Mouse (Mus musculus) kidney, postnatal 0 days (tissue): ENCODE results near the gene Thrb. TPM values are rescaled to one million over a fixed set of nuclear protein-coding genes. Genes with fewer than 3 reads are reported as not detected.

ENCODE experiments used
- ATAC-seq: fragments of 200-750 bp; cut with Nextera tagmentation; replicated peaks from 2 replicates; pipeline ENCODE4 v1.8.0; 2017; ENCODE audit warnings: low read depth, moderate number of reproducible peaks, moderate TSS enrichment, moderate library complexity; ENCODE audit not compliant: low FRiP score
- DNase-seq: peaks from one replicate; pipeline ENCODE4 v3.0.0-alpha.2; 2016; ENCODE audit warnings: low spot score
- H3K27ac ChIP-seq: fragments of 300-500 bp; sonication (generic); 2 replicates; pipeline ENCODE4 v1.5.1; 2014; ENCODE audit warnings: mild to moderate bottlenecking
- H3K27me3 ChIP-seq: fragments of 300-500 bp; sonication (generic); 2 replicates; pipeline ENCODE4 v1.6.1; 2014; ENCODE audit warnings: low read length, mixed read lengths; ENCODE audit not compliant: insufficient read depth
- H3K36me3 ChIP-seq: fragments of 300-500 bp; sonication (generic); 2 replicates; pipeline ENCODE4 v1.6.1; 2014; ENCODE audit warnings: low read length, mixed read lengths; ENCODE audit not compliant: insufficient read depth
- H3K4me1 ChIP-seq: fragments of 300-500 bp; sonication (generic); replicated peaks from 2 replicates; pipeline ENCODE4 v1.6.1; 2014; ENCODE audit warnings: antibody characterized with exemption, low read length, mixed read lengths; ENCODE audit not compliant: insufficient read depth
- H3K4me2 ChIP-seq: fragments of 300-500 bp; sonication (generic); 2 replicates; pipeline ENCODE4 v1.6.1; 2014; ENCODE audit warnings: mild to moderate bottlenecking, low read length, moderate library complexity, mixed read lengths
- H3K4me3 ChIP-seq: fragments of 300-500 bp; sonication (generic); replicated peaks from 2 replicates; pipeline ENCODE4 v1.5.1; 2014; ENCODE audit warnings: low read depth, low read length
- H3K9ac ChIP-seq: fragments of 300-500 bp; sonication (generic); 2 replicates; pipeline ENCODE4 v1.6.1; 2014; ENCODE audit warnings: low read depth, low read length
- H3K9me3 ChIP-seq: fragments of 300-500 bp; sonication (generic); replicated peaks from 2 replicates; pipeline ENCODE4 v1.6.1; 2016; ENCODE audit warnings: low read length, inconsistent platforms, mixed read lengths
- CTCF ChIP-seq: IDR thresholded peaks from 2 replicates; pipeline ENCODE4 v1.5.1; 2016; ENCODE audit warnings: antibody characterized with exemption, low read depth, mild to moderate bottlenecking, moderate library complexity
- WGBS: fragments of 180-500 bp; shearing (Covaris S2); extraction: QIAGEN DNeasy Blood & Tissue Kit; methylation state at CpG from one replicate; pipeline ENCODE4 v1.1.7; 2014; 5-methylcytosine and 5-hydroxymethylcytosine counted together
- polyA plus RNA-seq: library from polyadenylated mRNA; unstranded; fragments of >200 nt; fragmentation: Nextera tagmentation; extraction: Ambion mirVana; gene quantifications from 2 replicates; pipeline ENCODE4 v1.2.1, GENCODE M21; 2015

Gene Thrb
- polyA plus RNA-seq, 1 experiment from 2014 or later: 2.9 TPM

- Histone ChIP-seq H3K36me3 (no peaks in the 10 kb centered on the region), H3K9ac (no peak overlapping the region), H3K4me1 (no peaks in the 10 kb centered on the region), H3K4me3 (no peak overlapping the region), H3K9me3 (no peaks in the 10 kb centered on the region), H3K4me2 (no peak overlapping the region), H3K27me3 (no peaks in the 10 kb centered on the region), H3K27ac (no peak overlapping the region)
- no peak for TF ChIP-seq CTCF
- 66% methylated on average over 6 of the region's 6 CpGs for WGBS
- ATAC-seq (no peak), DNase-seq (no peak)
Measured at GRCm38 (mm10) chr14:17863701-17864320, 203.8 kb downstream of the Thrb start.

GRCm38 (mm10) chr14:17868326-17868725, 208.3 kb downstream of the Thrb start:
- ATAC-seq (no peak), DNase-seq (no peak)
- Histone ChIP-seq H3K9ac (no peak overlapping the region), H3K36me3 (no peaks in the 10 kb centered on the region), H3K4me2 (no peak overlapping the region), H3K9me3 (no peaks in the 10 kb centered on the region), H3K27ac (no peak overlapping the region), H3K4me1 (no peaks in the 10 kb centered on the region), H3K27me3 (no peaks in the 10 kb centered on the region), H3K4me3 (no peak overlapping the region)
- WGBS: 55% methylated on average over 6 of the region's 6 CpGs
- no peak for TF ChIP-seq CTCF

DNA sequence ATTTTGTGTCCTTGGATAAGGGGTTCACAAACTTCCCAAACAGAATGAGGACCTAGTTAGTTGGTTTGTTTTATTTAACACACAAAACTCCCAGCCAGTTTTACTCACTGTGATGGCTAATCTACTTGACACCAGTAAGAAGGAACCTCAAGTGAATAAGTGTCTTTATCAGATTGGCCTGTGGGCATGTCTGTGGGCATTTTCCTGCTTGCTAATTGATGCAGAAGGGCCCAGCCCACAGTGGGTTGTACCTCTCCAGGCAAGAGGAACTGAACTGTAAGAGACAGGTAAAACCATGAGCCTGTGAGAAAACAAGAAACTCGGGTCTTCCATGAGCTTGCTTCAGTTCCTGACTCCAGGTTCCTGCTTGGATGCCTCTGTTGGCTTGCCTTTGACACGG, 215.9 kb downstream of the Thrb start:
- no peak for TF ChIP-seq CTCF
- Histone ChIP-seq H3K27ac (no peak overlapping the region), H3K9me3 (no peaks in the 10 kb centered on the region), H3K36me3 (no peaks in the 10 kb centered on the region), H3K27me3 (no peaks in the 10 kb centered on the region), H3K9ac (no peak overlapping the region), H3K4me3 (no peak overlapping the region), H3K4me2 (no peak overlapping the region), H3K4me1 (no peaks in the 10 kb centered on the region)
- DNase-seq (no peak), ATAC-seq (no peak)
- 40% methylated on average over 2 of the region's 2 CpGs for WGBS

DNA sequence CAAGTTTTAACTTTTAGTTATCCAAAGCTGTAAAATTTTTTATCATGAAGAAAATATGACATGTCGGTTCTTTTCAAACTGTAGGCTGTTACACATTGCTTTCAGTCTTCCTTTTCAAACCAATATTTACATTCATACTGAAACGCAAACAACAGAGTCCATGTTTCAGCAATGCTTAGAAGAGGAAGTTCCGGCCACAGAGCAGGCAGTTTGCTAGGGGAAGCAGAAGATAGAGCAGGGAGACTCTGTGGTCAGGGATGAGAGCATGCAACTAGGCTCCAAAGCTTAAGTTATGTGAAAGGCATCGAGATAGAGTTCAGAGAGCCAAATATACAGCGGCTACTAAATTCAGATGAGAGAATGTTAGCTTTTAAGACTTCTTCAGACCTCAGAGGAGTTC, 219.4 kb downstream of the Thrb start:
- H3K27ac ChIP-seq: no peak overlapping the region
- H3K9ac ChIP-seq: no peak overlapping the region
- DNase-seq (no peak), ATAC-seq (no peak)
- no peaks in the 10 kb centered on the region for H3K4me1 ChIP-seq
- 86% methylated on average over 5 of the region's 5 CpGs for WGBS
- no peaks in the 10 kb centered on the region for H3K36me3 ChIP-seq
- H3K4me2 ChIP-seq: no peak overlapping the region
- TF ChIP-seq CTCF: no peak
- no peaks in the 10 kb centered on the region for H3K27me3 ChIP-seq
- H3K4me3 ChIP-seq: no peak overlapping the region
- H3K9me3 ChIP-seq: no peaks in the 10 kb centered on the region

GRCm38 (mm10) chr14:17884884-17885283, 224.8 kb downstream of the Thrb start:
- H3K27me3 ChIP-seq: no peaks in the 10 kb centered on the region
- H3K36me3 ChIP-seq: no peaks in the 10 kb centered on the region
- no peak overlapping the region for H3K4me2 ChIP-seq
- WGBS: 75% methylated on average over 13 of the region's 13 CpGs
- H3K9ac ChIP-seq: no peak overlapping the region
- H3K27ac ChIP-seq: no peak overlapping the region
- ATAC-seq: no peak
- H3K9me3 ChIP-seq: no peaks in the 10 kb centered on the region
- TF ChIP-seq CTCF: no peak
- no peak overlapping the region for H3K4me3 ChIP-seq
- no peaks in the 10 kb centered on the region for H3K4me1 ChIP-seq
- DNase-seq: no peak

GRCm38 (mm10) chr14:17885320-17885719, 225.3 kb downstream of the Thrb start:
- TF ChIP-seq CTCF: no peak
- Histone ChIP-seq H3K4me2 (no peak overlapping the region), H3K9ac (no peak overlapping the region), H3K27me3 (no peaks in the 10 kb centered on the region), H3K4me1 (no peaks in the 10 kb centered on the region), H3K4me3 (no peak overlapping the region), H3K27ac (no peak overlapping the region), H3K36me3 (no peaks in the 10 kb centered on the region), H3K9me3 (no peaks in the 10 kb centered on the region)
- ATAC-seq (no peak), DNase-seq (no peak)
- WGBS: 84% methylated on average over 3 of the region's 3 CpGs

GRCm38 (mm10) chr14:17894791-17895190, 234.7 kb downstream of the Thrb start:
- ATAC-seq: no peak
- no peaks in the 10 kb centered on the region for H3K9me3 ChIP-seq
- H3K27ac ChIP-seq: no peak overlapping the region
- no peak overlapping the region for H3K4me3 ChIP-seq
- no peaks in the 10 kb centered on the region for H3K27me3 ChIP-seq
- no peak overlapping the region for H3K4me2 ChIP-seq
- no peak overlapping the region for H3K9ac ChIP-seq
- no peaks in the 10 kb centered on the region for H3K4me1 ChIP-seq
- TF ChIP-seq CTCF: no peak
- no peaks in the 10 kb centered on the region for H3K36me3 ChIP-seq
- 67% methylated on average over 1 of the region's 1 CpGs for WGBS
- no peak for DNase-seq
